Mouse (Mus musculus) liver, adult 2 months (tissue): Measurements from ENCODE around the gene Mef2a. TPM values are rescaled to one million over a fixed set of nuclear protein-coding genes. Genes with fewer than 3 reads are reported as not detected.

Experiments
- DNase-seq: peaks from one replicate; pipeline ENCODE4 v3.0.0-alpha.2; 2011; ENCODE audit warnings: low read depth, low spot score; ENCODE audit errors: extremely low read depth
- H3K27ac ChIP-seq: fragments of 200-500 bp; replicated peaks from 2 replicates; pipeline ENCODE4 v1.5.1; 2012; ENCODE audit warnings: low read depth, mild to moderate bottlenecking, control low read depth, inconsistent platforms, low read length; ENCODE audit not compliant: insufficient read depth
- H3K27me3 ChIP-seq: fragments of 200-500 bp; 2 replicates; pipeline ENCODE4 v1.6.1; 2012; ENCODE audit warnings: mild to moderate bottlenecking, moderate library complexity, low read length, inconsistent platforms; ENCODE audit not compliant: control insufficient read depth, insufficient read depth
- H3K36me3 ChIP-seq: fragments of 200-500 bp; 2 replicates; pipeline ENCODE4 v1.6.1; 2012; ENCODE audit warnings: low read length, inconsistent platforms; ENCODE audit not compliant: control insufficient read depth, insufficient read depth
- H3K4me1 ChIP-seq: fragments of 200-500 bp; 2 replicates; pipeline ENCODE4 v1.6.1; 2011; ENCODE audit warnings: low read length; ENCODE audit not compliant: control insufficient read depth, insufficient read depth
- H3K4me3 ChIP-seq: fragments of 200-500 bp; 2 replicates; pipeline ENCODE4 v1.5.1; 2011; ENCODE audit warnings: low read depth, mild to moderate bottlenecking, control low read depth, low read length, moderate library complexity; ENCODE audit not compliant: insufficient read depth
- H3K79me2 ChIP-seq: fragments of 200-500 bp; 2 replicates; pipeline ENCODE4 v1.6.1; 2012; ENCODE audit warnings: inconsistent platforms, mild to moderate bottlenecking, low read length, moderate library complexity; ENCODE audit not compliant: control insufficient read depth, insufficient read depth
- H3K9ac ChIP-seq: fragments of 200-500 bp; 2 replicates; pipeline ENCODE4 v1.6.1; 2012; ENCODE audit warnings: low read depth, mild to moderate bottlenecking, control low read depth, inconsistent platforms, low read length
- CTCF ChIP-seq: fragments of 200-500 bp; IDR thresholded peaks from 2 replicates; pipeline ENCODE4 v1.5.1; 2011; ENCODE audit warnings: low read depth, low read length, control low read depth
- POLR2A ChIP-seq: fragments of 200-500 bp; IDR thresholded peaks from 2 replicates; pipeline ENCODE4 v1.6.1; 2011; ENCODE audit warnings: low read length, control low read depth; ENCODE audit not compliant: insufficient read depth; ENCODE audit errors: extremely low read depth
- WGBS: fragments of 180-500 bp; shearing (Covaris S2); methylation state at CpG from one replicate; pipeline ENCODE4 v1.1.7; 2018; 5-methylcytosine and 5-hydroxymethylcytosine counted together
- polyA plus RNA-seq: library from polyadenylated mRNA; depleted of rRNA; stranded (reverse); fragments of >200 nt; gene quantifications from 2 replicates; pipeline ENCODE4 v1.2.3, GENCODE M21; 2012
- total RNA-seq: library from RNA; depleted of rRNA; stranded (reverse); fragments of >200 nt; gene quantifications from 2 replicates; pipeline ENCODE4 v1.2.3, GENCODE M21; 2014

Mef2a gene
- total and polyA plus RNA-seq, 2 experiments, result 12.0 to 24.8 TPM

DNA sequence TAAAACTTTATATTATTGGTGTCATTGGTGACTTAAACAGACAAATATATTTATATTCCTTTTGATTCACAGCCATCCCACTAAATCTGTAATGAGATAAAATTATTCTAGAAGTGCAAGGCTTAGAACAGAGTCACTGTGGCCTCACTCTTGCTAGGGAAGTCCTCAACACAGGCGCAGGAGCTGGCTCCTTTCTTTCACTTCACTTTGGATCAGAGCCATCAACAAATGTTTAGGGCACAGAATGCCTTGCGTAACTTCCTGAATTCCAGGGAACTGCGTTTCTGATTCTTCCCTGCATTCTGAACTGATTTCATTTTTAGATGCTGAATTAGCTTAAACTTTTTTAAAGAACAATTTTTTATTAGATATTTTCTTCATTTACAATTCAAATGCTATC, 130.7 kb downstream of the Mef2a start:
- peaks cover 16% of the 10 kb centered on the region for H3K36me3 ChIP-seq
- no peak overlapping the region for H3K27ac ChIP-seq
- DNase-seq, result peak; percentile 40
- WGBS, result 26% methylated on average over 3 of the region's 3 CpGs
- H3K79me2 ChIP-seq, result no peaks in the 10 kb centered on the region
- no peak overlapping the region for H3K9ac ChIP-seq
- no peak overlapping the region for H3K4me3 ChIP-seq
- no peaks in the 10 kb centered on the region for H3K27me3 ChIP-seq
- H3K4me1 ChIP-seq, result peaks cover 2% of the 10 kb centered on the region; the same call in 1 of the 2 replicates
- TF ChIP-seq CTCF, result no peak
- no peak for TF ChIP-seq POLR2A

DNA sequence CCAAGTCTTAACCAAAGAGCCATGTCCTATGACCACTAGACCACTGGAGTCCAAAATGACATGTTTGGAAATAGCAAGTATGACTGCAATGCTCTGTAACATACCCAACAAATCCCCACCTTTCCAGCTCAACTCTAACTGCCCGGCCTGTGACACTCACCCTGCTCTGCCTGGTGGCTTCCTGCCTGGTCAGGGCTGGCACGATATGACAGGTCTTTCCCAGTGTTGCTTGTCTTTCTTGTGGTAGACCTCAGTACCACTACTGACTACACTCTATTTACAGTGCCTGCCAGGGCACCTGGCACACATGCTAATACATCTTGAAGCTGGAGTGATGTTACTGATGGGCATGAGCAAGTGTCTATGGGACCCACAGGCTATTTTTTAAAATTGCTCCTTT, 134.9 kb downstream of the Mef2a start:
- Histone ChIP-seq H3K9ac (no peak overlapping the region), H3K27me3 (no peaks in the 10 kb centered on the region), H3K27ac (no peak overlapping the region), H3K4me3 (no peak overlapping the region), H3K36me3 (peaks cover 39% of the 10 kb centered on the region), H3K4me1 (peaks cover 4% of the 10 kb centered on the region; the same call in 1 of the 2 replicates), H3K79me2 (no peaks in the 10 kb centered on the region)
- 91% methylated on average over 2 of the region's 2 CpGs for WGBS
- no peak for TF ChIP-seq CTCF
- no peak for TF ChIP-seq POLR2A
- DNase-seq, result no peak

DNA sequence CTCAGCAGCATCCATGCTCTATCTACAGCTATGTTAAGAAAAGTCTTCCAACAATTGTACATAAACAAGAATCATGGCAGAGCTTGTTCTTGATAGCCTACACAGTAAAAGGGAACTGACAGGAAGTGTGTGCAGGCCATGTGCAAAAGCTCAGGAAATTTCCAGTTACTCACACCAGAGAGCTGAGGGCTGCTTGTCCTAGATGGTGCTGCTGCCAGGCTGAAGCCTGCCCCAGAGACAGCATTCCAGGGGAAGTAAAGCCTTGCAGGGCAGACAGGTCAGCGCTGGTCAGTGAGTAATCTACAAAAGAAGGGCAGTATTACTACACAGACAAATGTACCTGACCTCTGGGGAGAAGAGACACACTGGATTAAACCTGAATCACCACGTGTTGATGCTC, 136.3 kb downstream of the Mef2a start:
- no peak for DNase-seq
- no peaks in the 10 kb centered on the region for H3K27me3 ChIP-seq
- H3K27ac ChIP-seq, result no peak overlapping the region; the same call in 1 of the 2 replicates
- H3K79me2 ChIP-seq, result no peaks in the 10 kb centered on the region
- H3K9ac ChIP-seq, result no peak overlapping the region
- peaks cover 41% of the 10 kb centered on the region for H3K36me3 ChIP-seq
- H3K4me1 ChIP-seq, result 0 out of 2 replicates have a peak, but pooled peaks cover 2% of the 10 kb centered on the region
- WGBS, result 70% methylated on average over 2 of the region's 2 CpGs
- no peak for TF ChIP-seq CTCF
- no peak for TF ChIP-seq POLR2A
- no peak overlapping the region for H3K4me3 ChIP-seq

DNA sequence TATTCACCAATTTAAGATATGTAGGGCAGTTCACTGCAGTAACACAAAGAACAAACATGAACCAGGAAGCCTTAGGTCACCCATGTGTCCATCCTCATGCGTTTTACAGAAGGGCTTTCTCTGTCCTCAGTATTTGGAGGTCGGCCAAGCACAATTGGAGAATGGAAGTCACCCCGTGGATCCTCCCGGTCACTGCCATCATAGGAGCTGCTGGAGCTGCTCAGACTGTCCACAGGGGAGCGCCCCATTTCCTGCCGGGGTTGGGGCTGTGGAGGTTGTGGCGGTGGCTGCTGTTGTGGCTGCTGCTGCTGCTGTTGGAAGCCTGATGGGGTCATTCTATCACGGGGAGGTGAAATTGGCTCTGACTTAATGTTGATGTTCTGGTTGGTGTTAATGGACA, 137.9 kb downstream of the Mef2a start:
- WGBS, result 42% methylated on average over 8 of the region's 8 CpGs
- TF ChIP-seq CTCF (peak; percentile 30), POLR2A (no peak)
- Histone ChIP-seq H3K9ac (no peak overlapping the region), H3K4me1 (0 out of 2 replicates have a peak, but pooled peaks cover 2% of the 10 kb centered on the region), H3K4me3 (no peak overlapping the region), H3K36me3 (peaks cover 41% of the 10 kb centered on the region), H3K79me2 (no peaks in the 10 kb centered on the region), H3K27ac (no peak overlapping the region), H3K27me3 (no peaks in the 10 kb centered on the region)
- DNase-seq, result peak; percentile 39

DNA sequence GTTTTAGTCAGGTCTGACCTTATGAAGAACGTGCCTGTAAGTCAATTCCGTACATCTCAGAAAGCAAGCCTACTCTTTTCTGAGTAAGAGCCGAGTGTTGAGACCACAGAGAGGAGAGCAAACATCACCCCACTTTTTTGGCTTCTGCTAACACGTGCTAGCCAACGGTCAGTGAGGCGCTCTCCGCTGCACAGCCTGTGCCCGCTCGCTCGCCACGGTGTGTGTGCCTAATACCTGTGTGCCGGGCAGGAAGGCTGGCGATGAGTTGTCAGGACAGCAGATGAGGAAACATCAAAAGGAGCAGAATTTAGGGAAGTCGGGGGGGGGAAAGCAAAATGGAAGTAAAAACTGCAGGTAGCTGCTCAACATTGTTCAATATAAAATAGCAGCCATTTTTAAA, 140.2 kb downstream of the Mef2a start:
- WGBS, result 84% methylated on average over 14 of the region's 14 CpGs
- H3K4me1 ChIP-seq, result 0 out of 2 replicates have a peak, but pooled peaks cover 2% of the 10 kb centered on the region
- no peaks in the 10 kb centered on the region for H3K79me2 ChIP-seq
- TF ChIP-seq POLR2A, result no peak
- no peak for TF ChIP-seq CTCF
- H3K27ac ChIP-seq, result no peak overlapping the region
- H3K27me3 ChIP-seq, result no peaks in the 10 kb centered on the region
- H3K9ac ChIP-seq, result no peak overlapping the region
- H3K36me3 ChIP-seq, result peaks cover 30% of the 10 kb centered on the region
- no peak for DNase-seq
- no peak overlapping the region for H3K4me3 ChIP-seq

DNA sequence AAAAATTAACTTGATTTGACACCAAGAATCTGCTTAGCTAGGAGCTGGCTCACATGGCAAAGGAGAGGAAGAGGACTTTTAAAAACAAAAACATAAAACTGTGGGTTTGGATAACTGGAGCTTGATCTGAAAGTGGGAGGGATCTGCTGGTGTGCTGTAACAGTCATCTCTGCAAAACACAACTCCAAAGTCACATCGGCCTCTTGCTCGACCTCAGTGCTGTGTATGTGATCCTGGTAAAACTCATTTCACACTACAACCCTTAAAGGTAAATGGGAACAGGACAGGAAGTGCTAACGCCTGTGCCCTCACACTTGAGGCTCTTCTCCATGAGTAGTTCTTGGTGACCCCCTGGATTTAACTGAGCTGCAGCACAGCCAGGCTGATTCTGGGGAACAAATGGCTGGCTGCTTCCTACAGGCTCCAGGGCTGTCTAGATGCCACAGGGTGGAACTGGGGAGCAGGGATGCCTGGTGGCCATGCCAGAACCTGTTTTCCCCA, 142.0 kb downstream of the Mef2a start:
- Histone ChIP-seq H3K36me3 (peaks cover 15% of the 10 kb centered on the region), H3K79me2 (no peaks in the 10 kb centered on the region), H3K27me3 (no peaks in the 10 kb centered on the region), H3K4me3 (no peak overlapping the region), H3K27ac (no peak overlapping the region), H3K9ac (no peak overlapping the region), H3K4me1 (no peaks in the 10 kb centered on the region)
- no peak for TF ChIP-seq POLR2A
- no peak for TF ChIP-seq CTCF
- no peak for DNase-seq
- 83% methylated on average over 3 of the region's 3 CpGs for WGBS
